Mouse (Mus musculus) hindbrain, embryonic 14.5 days (tissue): ENCODE data around the gene Ccdc14. TPM values are rescaled to one million over a fixed set of nuclear protein-coding genes. Genes with fewer than 3 reads are reported as not detected.
"Not testable (repeated sequence)": the region's sequence is repeated elsewhere in the genome, so short reads cannot be mapped to it uniquely, and the experiment has no call there.

Experiments
- ATAC-seq: fragments of 200-750 bp; cut with Nextera tagmentation; 2 replicates; pipeline ENCODE4 v1.8.0; 2017; ENCODE audit warnings: moderate number of reproducible peaks, mild to moderate bottlenecking, moderate TSS enrichment, moderate library complexity; ENCODE audit not compliant: low FRiP score
- DNase-seq: peaks from one replicate; pipeline ENCODE4 v3.0.0-alpha.2; 2015; ENCODE audit warnings: low spot score
- H3K27ac ChIP-seq: fragments of 300-500 bp; sonication (generic); 2 replicates; pipeline ENCODE4 v1.5.1; 2014; ENCODE audit warnings: mild to moderate bottlenecking, moderate library complexity
- H3K27me3 ChIP-seq: fragments of 300-500 bp; sonication (generic); 2 replicates; pipeline ENCODE4 v1.6.1; 2014; ENCODE audit warnings: mild to moderate bottlenecking, low read length, mixed read lengths; ENCODE audit not compliant: control insufficient read depth, insufficient read depth
- H3K36me3 ChIP-seq: fragments of 300-500 bp; sonication (generic); replicated peaks from 2 replicates; pipeline ENCODE4 v1.6.1; 2014; ENCODE audit not compliant: control insufficient read depth, insufficient read depth
- H3K4me1 ChIP-seq: fragments of 300-500 bp; sonication (generic); replicated peaks from 2 replicates; pipeline ENCODE4 v1.6.1; 2014; ENCODE audit warnings: antibody characterized with exemption, low read length, mixed read lengths; ENCODE audit not compliant: control insufficient read depth, insufficient read depth
- H3K4me2 ChIP-seq: fragments of 300-500 bp; sonication (generic); replicated peaks from 2 replicates; pipeline ENCODE4 v1.6.1; 2014; ENCODE audit warnings: mild to moderate bottlenecking, moderate library complexity
- H3K4me3 ChIP-seq: fragments of 300-500 bp; sonication (generic); replicated peaks from 2 replicates; pipeline ENCODE4 v1.5.1; 2014; ENCODE audit warnings: mild to moderate bottlenecking, low read length
- H3K9ac ChIP-seq: fragments of 300-500 bp; sonication (generic); 2 replicates; pipeline ENCODE4 v1.6.1; 2014
- H3K9me3 ChIP-seq: fragments of 300-500 bp; sonication (generic); 2 replicates; pipeline ENCODE4 v1.6.1; 2016; ENCODE audit warnings: low read length; ENCODE audit not compliant: control insufficient read depth
- WGBS: fragments of 180-500 bp; shearing (Covaris S2); extraction: QIAGEN DNeasy Blood & Tissue Kit; methylation state at CpG from one replicate; pipeline ENCODE4 v1.1.7; 2014; 5-methylcytosine and 5-hydroxymethylcytosine counted together
- polyA plus RNA-seq: library from polyadenylated mRNA; unstranded; fragments of >200 nt; fragmentation: Nextera tagmentation; extraction: Ambion mirVana; gene quantifications from 2 replicates; pipeline ENCODE4 v1.2.1, GENCODE M21; 2014

Gene Ccdc14
- polyA plus RNA-seq = 4.4 TPM in 2 replicates

DNA sequence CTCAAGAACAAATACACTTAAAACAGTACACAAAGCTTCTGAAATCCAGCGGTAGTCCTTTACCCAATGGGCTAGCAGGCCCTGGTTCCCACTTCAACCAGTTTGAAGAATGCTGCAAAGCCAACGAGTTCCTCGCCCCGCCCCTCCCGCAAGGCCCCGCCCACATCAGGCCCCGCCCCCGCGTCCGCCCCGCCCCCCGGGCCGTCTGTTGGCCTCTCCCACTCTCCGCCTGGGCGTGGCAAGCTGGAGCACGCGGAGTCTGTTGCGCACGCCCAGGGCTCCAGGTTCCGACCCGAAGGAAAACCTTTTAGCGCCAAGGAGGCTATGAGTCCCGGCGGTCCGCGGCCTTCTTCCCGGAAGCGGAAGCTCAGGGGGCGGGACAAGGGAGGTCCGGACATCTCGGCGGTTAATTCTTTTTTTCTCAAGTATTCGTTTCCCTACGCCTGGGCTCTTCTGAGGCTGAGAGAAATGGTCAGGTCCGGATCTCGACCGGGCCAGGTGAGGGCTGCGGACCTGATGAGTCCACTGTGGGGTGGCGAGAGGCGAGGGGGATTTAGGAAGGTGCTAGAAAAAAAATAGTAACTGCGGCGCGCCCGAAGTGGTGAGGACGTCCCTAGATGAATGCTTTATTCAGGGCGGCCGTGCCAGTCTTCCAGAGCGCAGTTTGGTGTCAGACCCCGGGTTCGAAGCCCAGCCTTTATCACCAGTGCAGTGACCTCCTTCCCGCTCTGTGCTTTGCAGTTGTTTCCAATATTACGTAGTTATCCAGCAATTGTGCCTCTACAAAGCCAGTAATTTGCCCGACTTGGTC lies at the start of gene Ccdc14:
Ccdc14 (plus strand) TSS at position 283 of the 811 bp plus-strand sequence.
- Histone ChIP-seq H3K9ac (peak within 1 kb of the TSS; percentile 67), H3K27me3 (no peaks in the 10 kb centered on the region), H3K4me1 (peaks cover 7% of the 10 kb centered on the region), H3K36me3 (no peaks in the 10 kb centered on the region), H3K9me3 (no peaks in the 10 kb centered on the region), H3K27ac (peak within 1 kb of the TSS; percentile 75), H3K4me2 (peak within 1 kb of the TSS; percentile 85), H3K4me3 (peak within 1 kb of the TSS; percentile 63)
- DNase-seq (peak; percentile 87), ATAC-seq (peak; percentile 94)
- under 1% methylated on average over 52 of the region's 53 CpGs for WGBS

DNA sequence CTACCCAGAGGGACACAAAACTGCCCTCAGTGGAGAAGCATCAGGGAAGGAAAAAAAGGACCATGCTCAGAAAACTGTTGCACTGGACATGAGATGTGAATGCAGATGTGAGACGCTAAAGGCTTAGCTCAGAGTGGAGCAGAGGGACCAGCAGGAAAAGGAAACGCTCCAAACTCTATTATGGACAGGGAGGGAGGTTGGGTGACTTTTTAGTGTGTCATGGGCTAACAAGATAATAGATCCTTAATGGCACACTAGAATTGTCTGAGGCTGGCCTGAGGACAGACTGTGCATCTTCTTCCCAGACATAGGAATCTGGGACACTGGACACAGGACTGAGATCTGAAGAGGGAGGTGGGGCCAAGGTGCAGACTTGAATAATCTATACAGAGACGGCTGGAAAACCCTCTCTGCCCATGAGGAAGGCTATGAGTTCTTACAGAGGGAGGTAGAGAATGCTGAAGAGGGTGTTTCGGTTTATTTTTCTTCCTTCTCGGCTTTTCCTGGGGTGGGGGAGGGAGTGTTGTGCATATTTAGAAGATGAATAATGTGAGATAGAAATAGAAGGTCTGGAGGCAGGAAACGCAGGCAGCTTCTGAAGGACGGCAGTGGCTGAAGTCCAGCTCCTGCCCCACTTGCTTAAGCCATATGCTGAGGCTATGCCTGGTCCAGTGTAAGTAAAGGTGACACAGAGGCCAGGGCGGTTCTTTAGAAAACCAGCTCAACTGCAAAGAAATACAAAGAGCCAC lies 46.7 kb upstream of the Ccdc14 start:
- no peak overlapping the region for H3K27ac ChIP-seq
- DNase-seq (no peak), ATAC-seq (no peak)
- H3K27me3 ChIP-seq = no peaks in the 10 kb centered on the region
- H3K4me2 ChIP-seq = no peak overlapping the region
- H3K9me3 ChIP-seq = no peaks in the 10 kb centered on the region
- H3K4me1 ChIP-seq = no peaks in the 10 kb centered on the region
- H3K4me3 ChIP-seq = no peak overlapping the region
- no peak overlapping the region for H3K9ac ChIP-seq
- WGBS = 78% methylated on average over 8 of the region's 8 CpGs
- H3K36me3 ChIP-seq = no peaks in the 10 kb centered on the region

DNA sequence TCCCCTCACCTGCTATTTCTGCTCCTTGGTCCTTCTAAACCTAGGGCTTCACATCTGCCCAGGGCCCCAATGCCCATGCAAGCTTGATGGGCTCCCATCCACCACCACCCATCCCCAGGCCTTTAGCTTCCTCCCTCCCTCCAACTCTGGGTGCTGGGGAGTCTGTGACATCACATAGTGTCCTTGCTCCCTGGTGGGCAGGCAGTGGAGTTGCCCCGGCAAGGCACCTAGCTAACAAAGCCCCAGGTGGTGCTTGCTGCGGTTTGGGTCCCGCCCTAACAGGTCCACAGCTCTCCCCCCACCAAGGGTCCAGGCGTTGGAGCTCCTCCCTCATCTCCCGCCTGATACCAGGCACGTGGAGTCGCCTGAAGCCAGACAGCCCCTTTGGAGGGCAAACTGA lies 40.8 kb upstream of the Ccdc14 start, which contains the start of gene Ropn1:
Ropn1 (plus strand) TSS at position 301 of the 400 bp plus-strand sequence.
- no peak within 1 kb of the TSS for H3K9ac ChIP-seq
- no peaks in the 10 kb centered on the region for H3K36me3 ChIP-seq
- no peak for ATAC-seq
- no peaks in the 10 kb centered on the region for H3K27me3 ChIP-seq
- H3K9me3 ChIP-seq = no peaks in the 10 kb centered on the region
- H3K27ac ChIP-seq = no peak within 1 kb of the TSS
- no peak within 1 kb of the TSS for H3K4me2 ChIP-seq
- WGBS = 64% methylated on average over 7 of the region's 7 CpGs
- H3K4me1 ChIP-seq = no peaks in the 10 kb centered on the region
- no peak within 1 kb of the TSS for H3K4me3 ChIP-seq
- DNase-seq = no peak

DNA sequence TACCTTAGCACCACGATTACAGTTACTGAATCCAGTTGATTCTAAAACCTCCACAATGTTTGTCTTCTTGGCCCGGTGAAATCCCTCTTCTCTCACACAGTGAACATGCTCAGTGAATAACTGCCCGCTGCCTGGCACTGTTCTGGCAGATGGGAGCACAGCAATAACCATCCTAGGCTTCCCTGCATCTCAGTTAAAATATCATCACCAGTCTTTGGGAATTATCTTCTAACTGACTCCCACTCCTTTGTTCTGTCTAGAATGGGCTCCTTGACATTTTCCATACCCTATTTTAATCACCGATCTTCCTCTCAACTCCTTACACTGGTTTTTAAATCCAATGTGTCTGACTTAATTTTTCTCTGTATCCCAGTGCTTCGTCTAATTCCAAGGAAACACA lies 37.4 kb upstream of the Ccdc14 start:
- Histone ChIP-seq H3K36me3 (no peaks in the 10 kb centered on the region), H3K27me3 (no peaks in the 10 kb centered on the region), H3K9me3 (no peaks in the 10 kb centered on the region), H3K27ac (no peak overlapping the region), H3K4me1 (peaks cover 2% of the 10 kb centered on the region; the same call in 1 of the 2 replicates), H3K4me3 (no peak overlapping the region), H3K9ac (no peak overlapping the region), H3K4me2 (no peak overlapping the region)
- DNase-seq (no peak), ATAC-seq (no peak)
- 94% methylated on average over 5 of the region's 5 CpGs for WGBS

DNA sequence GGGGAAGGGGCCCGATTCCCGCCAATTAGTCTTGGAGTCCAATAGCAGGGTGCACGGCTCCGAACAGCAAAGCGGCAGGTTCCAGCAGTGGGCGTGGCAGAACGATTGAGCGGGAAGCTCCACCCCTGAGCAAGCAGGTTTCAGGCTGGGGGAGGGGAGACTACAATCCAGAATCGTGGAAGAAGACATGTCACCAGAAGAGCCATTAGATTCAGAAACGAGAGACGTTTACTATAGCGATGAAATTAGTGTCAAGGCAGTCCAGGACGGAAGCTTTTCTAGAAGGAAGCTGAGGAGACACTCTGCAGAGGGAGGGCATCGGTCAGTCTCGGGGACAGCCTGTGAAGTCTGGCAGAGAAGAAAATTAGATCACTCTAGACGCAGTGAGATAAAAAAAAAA lies 32.9 kb upstream of the Ccdc14 start:
- WGBS = 2% methylated on average over 16 of the region's 16 CpGs

DNA sequence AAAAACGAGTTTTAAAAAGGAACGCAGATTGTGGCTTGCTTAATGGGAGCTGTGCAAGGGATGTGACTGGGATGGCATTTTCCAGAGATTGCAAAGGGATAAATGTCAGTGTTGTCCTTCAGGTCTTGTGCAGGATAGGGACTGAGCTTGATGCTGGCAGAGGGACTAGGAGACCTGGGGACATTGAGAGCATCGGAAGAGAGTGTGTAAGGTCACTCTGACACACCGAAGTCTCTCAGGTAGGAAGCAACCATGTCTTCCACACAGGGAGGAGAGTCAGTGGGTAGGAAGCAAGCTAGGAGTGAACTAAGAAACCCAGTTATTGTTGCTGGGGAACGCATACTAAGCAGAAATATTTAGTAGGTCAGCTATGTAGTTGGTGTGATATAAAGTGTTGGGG lies 32.4 kb upstream of the Ccdc14 start:
- no peak for DNase-seq
- Histone ChIP-seq H3K9ac (peak overlapping the region; percentile 49), H3K4me2 (peak overlapping the region; percentile 62), H3K4me3 (peak overlapping the region; percentile 29), H3K4me1 (peaks cover 9% of the 10 kb centered on the region; the same call in 1 of the 2 replicates), H3K9me3 (no peaks in the 10 kb centered on the region), H3K36me3 (no peaks in the 10 kb centered on the region), H3K27me3 (no peaks in the 10 kb centered on the region), H3K27ac (no peak overlapping the region)
- no peak for ATAC-seq
- 21% methylated on average over 5 of the region's 5 CpGs for WGBS

More for the DNA sequence above, 32.9 kb upstream of the Ccdc14 start:
- Histone ChIP-seq H3K9ac (peak overlapping the region; percentile 49), H3K4me2 (peak overlapping the region; percentile 62), H3K4me3 (peak overlapping the region; percentile 29)
- H3K9me3 ChIP-seq, H3K27me3 ChIP-seq, H3K27ac ChIP-seq, ATAC-seq, H3K36me3 ChIP-seq, H3K4me1 ChIP-seq: not testable (repeated sequence)
- peak; percentile 42 for DNase-seq

DNA sequence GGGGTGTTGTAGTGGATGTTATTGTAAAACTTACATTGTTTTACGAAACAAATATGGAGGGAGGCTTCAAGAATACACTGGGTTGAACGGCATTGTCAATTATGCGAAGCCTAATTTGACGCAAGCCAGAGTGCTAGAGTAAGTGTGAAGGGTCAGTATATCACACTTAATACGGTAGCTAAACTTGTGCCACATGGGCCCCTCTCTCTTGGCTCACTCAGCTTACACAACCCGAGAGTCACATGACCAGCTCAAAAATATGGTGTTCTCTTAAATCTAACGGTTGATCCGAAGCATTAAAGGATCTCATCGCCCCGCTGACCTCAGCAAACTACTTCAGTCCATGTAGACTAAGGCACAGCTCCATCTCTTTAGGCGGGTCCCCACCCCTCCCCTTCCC lies 32.0 kb upstream of the Ccdc14 start:
- no peaks in the 10 kb centered on the region for H3K27me3 ChIP-seq
- H3K9ac ChIP-seq = no peak overlapping the region
- no peak for ATAC-seq
- no peak for DNase-seq
- H3K4me1 ChIP-seq = peaks cover 9% of the 10 kb centered on the region; the same call in 1 of the 2 replicates
- H3K36me3 ChIP-seq = no peaks in the 10 kb centered on the region
- WGBS = 37% methylated on average over 11 of the region's 11 CpGs
- no peak overlapping the region for H3K27ac ChIP-seq
- H3K9me3 ChIP-seq = no peaks in the 10 kb centered on the region
- peak overlapping the region; percentile 29 for H3K4me3 ChIP-seq
- peak overlapping the region; percentile 62 for H3K4me2 ChIP-seq

DNA sequence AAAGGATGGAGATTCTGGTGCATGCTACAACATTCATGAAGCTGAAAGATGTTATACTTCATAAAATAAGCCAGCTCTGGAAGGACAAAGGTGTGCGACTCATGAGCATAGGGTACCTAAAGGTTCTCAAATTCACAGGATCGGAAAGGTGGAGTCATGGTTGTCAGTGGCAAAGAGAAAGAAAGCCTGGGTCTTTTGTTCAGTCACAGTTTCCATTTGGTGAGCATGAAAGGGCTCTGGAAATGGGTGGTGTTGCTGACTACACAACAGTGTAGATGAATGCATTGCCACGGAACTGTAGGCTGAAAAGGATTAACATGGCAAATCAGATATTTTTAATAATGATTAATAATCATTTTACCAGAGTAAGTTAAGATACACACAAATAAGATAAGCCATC lies 25.9 kb upstream of the Ccdc14 start:
- Histone ChIP-seq H3K27ac (no peak overlapping the region), H3K4me2 (no peak overlapping the region), H3K4me1 (no peaks in the 10 kb centered on the region), H3K27me3 (peaks cover 14% of the 10 kb centered on the region; the same call in 1 of the 2 replicates), H3K4me3 (no peak overlapping the region), H3K9me3 (no peaks in the 10 kb centered on the region), H3K9ac (no peak overlapping the region), H3K36me3 (no peaks in the 10 kb centered on the region)
- WGBS = 59% methylated on average over 3 of the region's 3 CpGs
- DNase-seq (no peak), ATAC-seq (no peak)

DNA sequence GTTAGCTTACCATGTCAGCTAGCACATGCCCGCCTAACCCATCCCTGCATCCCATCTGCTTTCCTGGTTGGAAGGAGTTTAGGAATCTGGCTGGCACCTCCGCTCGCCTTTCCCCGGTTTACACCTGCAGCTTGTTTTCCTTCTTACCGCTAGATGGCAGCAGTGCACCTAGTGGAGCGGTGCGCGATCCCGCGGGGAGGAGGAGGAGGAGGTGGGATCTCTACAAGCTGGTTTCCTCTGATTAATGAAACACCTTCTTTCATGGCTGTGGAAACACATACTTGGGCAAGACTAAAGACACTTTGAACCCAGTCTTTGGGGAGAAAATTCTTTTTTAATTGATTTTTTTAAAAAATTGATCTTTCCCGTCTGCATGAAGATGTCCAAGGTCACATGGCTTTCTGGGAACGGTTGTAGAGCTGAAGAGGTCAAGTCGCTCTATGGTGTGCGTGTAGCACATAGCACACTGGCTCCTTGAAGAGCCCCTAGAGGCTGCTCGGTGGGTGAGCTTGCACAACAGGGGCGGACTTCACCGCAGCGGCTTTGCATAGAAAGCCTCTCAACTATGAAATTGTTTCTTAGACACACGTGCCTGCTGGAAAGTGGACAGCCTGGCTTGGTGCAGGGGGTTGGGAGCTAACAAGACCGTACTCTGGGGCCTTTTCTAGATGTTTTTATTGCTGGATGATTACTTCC lies 23.2 kb upstream of the Ccdc14 start:
- H3K9ac ChIP-seq = no peak overlapping the region
- no peaks in the 10 kb centered on the region for H3K9me3 ChIP-seq
- 2% methylated on average over 20 of the region's 20 CpGs for WGBS
- DNase-seq (peak; percentile 87), ATAC-seq (peak; percentile 68)
- H3K27ac ChIP-seq = no peak overlapping the region
- H3K27me3 ChIP-seq = peaks cover 14% of the 10 kb centered on the region; the same call in 1 of the 2 replicates
- no peaks in the 10 kb centered on the region for H3K36me3 ChIP-seq
- H3K4me1 ChIP-seq = no peaks in the 10 kb centered on the region
- H3K4me3 ChIP-seq = no peak overlapping the region
- H3K4me2 ChIP-seq = peak overlapping the region; percentile 38
